ENCODE assay signal across 16 mouse cellular contexts in genomic region chr15:19129316-19129715, GRCm38 (mm10).
"Had no signal": no experiment of that assay in that cellular context is flagged by ENCODE, and none has a peak within 500 bp of the region (broad histone marks: within the 10 kb centered on the region; RNA-seq: fewer than 3 reads in every experiment).

No protein-coding gene starts in this region.

- DNase-seq: liver, postnatal 0 days; lung, adult 2 months; lung, postnatal 14 days; lung, postnatal 36 days; right cerebral cortex, postnatal 14 days; thymus, adult 2 months; thymus, postnatal 25 days; thymus, postnatal 4 days had no signal

- H3K4me3 ChIP-seq: liver, embryonic 15.5 days; lung, embryonic 15.5 days; megakaryocyte, embryonic 14.5 days; midbrain, embryonic 13.5 days; midbrain, embryonic 15.5 days; neural tube, embryonic 12.5 days had no signal

- ATAC-seq: liver, postnatal 0 days; lung, postnatal 0 days; midbrain, embryonic 13.5 days; midbrain, embryonic 15.5 days had no signal

- H3K27ac ChIP-seq: liver, embryonic 15.5 days; lung, embryonic 15.5 days; macrophage; midbrain, embryonic 13.5 days; midbrain, embryonic 15.5 days; neural tube, embryonic 12.5 days had no signal
